Mouse (Mus musculus): ENCODE measurements at regions not wholly inside any gene's neighbourhood (a gene's known extent, or its start where the extent isn't known, plus 50 kb on each side); places are given as distances from the start of the nearest gene placed in this dataset.
A peak's percentile ranks its signal among the peaks of the same experiment; 100 is the strongest.

- no peak for DNase-seq (ENCODE audit: low spot score in 2 of 2)
These were observed 415.8 kb downstream of the Brinp2 start for GRCm38 (mm10) chr1:157940331-157940758.

GRCm38 (mm10) chr1:157957506-157957905 lies 398.6 kb downstream of the Brinp2 start:
- DNase-seq (ENCODE audit: low spot score in 2 of 2) = no peak

GRCm38 (mm10) chr1:157964461-157964860 lies 391.7 kb downstream of the Brinp2 start:
- no peak for DNase-seq (ENCODE audit: low spot score in 2 of 2)

GRCm38 (mm10) chr1:157969635-157970111 lies 386.5 kb downstream of the Brinp2 start:
- peak in 1 of 2 experiments; percentile 14 for DNase-seq (ENCODE audit: low spot score in 2 of 2)

- DNase-seq (ENCODE audit: low spot score in 2 of 2) = no peak
These were observed 382.5 kb downstream of the Brinp2 start for GRCm38 (mm10) chr1:157973373-157974232.

- DNase-seq (ENCODE audit: low spot score in 2 of 2) = no peak
These were observed 381.5 kb downstream of the Brinp2 start for GRCm38 (mm10) chr1:157974656-157975055.

GRCm38 (mm10) chr1:158019161-158019560 lies 337.0 kb downstream of the Brinp2 start:
- no peak for DNase-seq (ENCODE audit: low spot score in 2 of 2)

GRCm38 (mm10) chr1:158039756-158040155 lies 316.4 kb downstream of the Brinp2 start:
- DNase-seq (ENCODE audit: low spot score in 2 of 2) = no peak

GRCm38 (mm10) chr1:158040334-158040733 lies 315.8 kb downstream of the Brinp2 start:
- peak in 1 of 2 experiments; percentile 8 for DNase-seq (ENCODE audit: low spot score in 2 of 2)

GRCm38 (mm10) chr1:158052644-158053043 lies 303.5 kb downstream of the Brinp2 start:
- no peak for DNase-seq (ENCODE audit: low spot score in 2 of 2)

- DNase-seq (ENCODE audit: low spot score in 2 of 2) = no peak
These were observed 301.2 kb downstream of the Brinp2 start for GRCm38 (mm10) chr1:158054961-158055360.

GRCm38 (mm10) chr1:158056994-158057630 lies 299.0 kb downstream of the Brinp2 start:
- no peak for DNase-seq (ENCODE audit: low spot score in 2 of 2)

GRCm38 (mm10) chr1:158057789-158058188 lies 298.3 kb downstream of the Brinp2 start:
- DNase-seq (ENCODE audit: low spot score in 2 of 2) = no peak

- DNase-seq (ENCODE audit: low spot score in 2 of 2) = peak in 1 of 2 experiments; percentile 10
These were observed 294.1 kb downstream of the Brinp2 start for GRCm38 (mm10) chr1:158061995-158062394.

GRCm38 (mm10) chr1:158082181-158082580 lies 273.9 kb downstream of the Brinp2 start:
- no peak for DNase-seq (ENCODE audit: low spot score in 2 of 2)

- no peak for DNase-seq (ENCODE audit: low spot score in 2 of 2)
These were observed 270.3 kb downstream of the Brinp2 start for GRCm38 (mm10) chr1:158085856-158086255.

- DNase-seq (ENCODE audit: low spot score in 2 of 2) = peak in 1 of 2 experiments; percentile 13
These were observed 258.6 kb downstream of the Brinp2 start for GRCm38 (mm10) chr1:158097500-158097899.

- no peak for DNase-seq (ENCODE audit: low spot score in 2 of 2)
These were observed 236.4 kb downstream of the Brinp2 start for GRCm38 (mm10) chr1:158119708-158120107.

GRCm38 (mm10) chr1:158124902-158125301 lies 231.2 kb downstream of the Brinp2 start:
- DNase-seq (ENCODE audit: low spot score in 2 of 2) = no peak

- no peak for DNase-seq (ENCODE audit: low spot score in 2 of 2)
These were observed 229.9 kb downstream of the Brinp2 start for GRCm38 (mm10) chr1:158126272-158126671.

- no peak for DNase-seq (ENCODE audit: low spot score in 2 of 2)
These were observed 226.8 kb downstream of the Brinp2 start for GRCm38 (mm10) chr1:158129243-158129770.

GRCm38 (mm10) chr1:158147525-158147924 lies 208.6 kb downstream of the Brinp2 start:
- DNase-seq (ENCODE audit: low spot score in 2 of 2) = no peak

All from layer of hippocampus, adult 18-20 months (tissue).